Mouse (Mus musculus): ENCODE data around the gene Lrmp. TPM values are rescaled to one million over a fixed set of nuclear protein-coding genes. Genes with fewer than 3 reads are reported as not detected.

Lrmp gene
- polyA plus RNA-seq, 1 experiment from 2014 or later: 1.2 TPM

GRCm38 (mm10) chr6:145076286-145076685 lies 39.2 kb upstream of the Lrmp start:
- 12% methylated on average over 9 of the region's 9 CpGs for whole genome bisulfite sequencing
- H3K4me1 ChIP-seq (ENCODE audit: control insufficient read depth, insufficient read depth, low read length): 0 out of 2 replicates have a peak, but pooled peaks cover 5% of the 10 kb centered on the region
- H3K36me3 ChIP-seq (ENCODE audit: control insufficient read depth, insufficient read depth, low read length): no peaks in the 10 kb centered on the region
- ATAC-seq (ENCODE audit: low FRiP score, low TSS enrichment) (no peak), DNase-seq (peak; percentile 21)
- H3K4me3 ChIP-seq (replicated peaks; ENCODE audit: low read depth, low read length): peak overlapping the region; percentile 52
- peak overlapping the region; percentile 57; the same call in 1 of the 2 replicates for H3K9ac ChIP-seq (replicated peaks; ENCODE audit: low read length)
- no peaks in the 10 kb centered on the region for H3K27me3 ChIP-seq (ENCODE audit: control insufficient read depth, insufficient read depth, low read length)
- H3K9me3 ChIP-seq (ENCODE audit: control insufficient read depth, low read length): no peaks in the 10 kb centered on the region
- H3K4me2 ChIP-seq (ENCODE audit: low read length): peak overlapping the region; percentile 98
- H3K27ac ChIP-seq (replicated peaks; ENCODE audit: low read depth, low read length): no peak overlapping the region

GRCm38 (mm10) chr6:145079087-145079759 lies 36.2 kb upstream of the Lrmp start:
- Histone ChIP-seq H3K4me1 (ENCODE audit: control insufficient read depth, insufficient read depth, low read length) (0 out of 2 replicates have a peak, but pooled peaks cover 5% of the 10 kb centered on the region), H3K4me2 (ENCODE audit: low read length) (no peak overlapping the region), H3K9me3 (ENCODE audit: control insufficient read depth, low read length) (no peaks in the 10 kb centered on the region), H3K27me3 (ENCODE audit: control insufficient read depth, insufficient read depth, low read length) (no peaks in the 10 kb centered on the region), H3K9ac (replicated peaks; ENCODE audit: low read length) (no peak overlapping the region), H3K4me3 (replicated peaks; ENCODE audit: low read depth, low read length) (no peak overlapping the region), H3K27ac (replicated peaks; ENCODE audit: low read depth, low read length) (no peak overlapping the region), H3K36me3 (ENCODE audit: control insufficient read depth, insufficient read depth, low read length) (no peaks in the 10 kb centered on the region)
- WGBS: 78% methylated on average over 9 of the region's 9 CpGs
- ATAC-seq (ENCODE audit: low FRiP score, low TSS enrichment) (no peak), DNase-seq (no peak)

- H3K27ac ChIP-seq (replicated peaks; ENCODE audit: low read depth, low read length): no peak overlapping the region
- H3K36me3 ChIP-seq (ENCODE audit: control insufficient read depth, insufficient read depth, low read length): no peaks in the 10 kb centered on the region
- H3K4me2 ChIP-seq (ENCODE audit: low read length): no peak overlapping the region
- no peak overlapping the region for H3K9ac ChIP-seq (replicated peaks; ENCODE audit: low read length)
- no peaks in the 10 kb centered on the region for H3K4me1 ChIP-seq (ENCODE audit: control insufficient read depth, insufficient read depth, low read length)
- DNase-seq (no peak), ATAC-seq (ENCODE audit: low FRiP score, low TSS enrichment) (no peak)
- WGBS: 80% methylated on average over 4 of the region's 4 CpGs
- no peak overlapping the region for H3K4me3 ChIP-seq (replicated peaks; ENCODE audit: low read depth, low read length)
- no peaks in the 10 kb centered on the region for H3K27me3 ChIP-seq (ENCODE audit: control insufficient read depth, insufficient read depth, low read length)
- no peaks in the 10 kb centered on the region for H3K9me3 ChIP-seq (ENCODE audit: control insufficient read depth, low read length)
Observed at GRCm38 (mm10) chr6:145081721-145082120, 33.7 kb upstream of the Lrmp start.

- H3K4me2 ChIP-seq (ENCODE audit: low read length): no peak overlapping the region
- H3K9ac ChIP-seq (replicated peaks; ENCODE audit: low read length): no peak overlapping the region
- DNase-seq: no peak
- H3K27me3 ChIP-seq (ENCODE audit: control insufficient read depth, insufficient read depth, low read length): no peaks in the 10 kb centered on the region
- 90% methylated on average over 8 of the region's 8 CpGs for WGBS
- no peak overlapping the region for H3K4me3 ChIP-seq (replicated peaks; ENCODE audit: low read depth, low read length)
- H3K9me3 ChIP-seq (ENCODE audit: control insufficient read depth, low read length): no peaks in the 10 kb centered on the region
- no peaks in the 10 kb centered on the region for H3K4me1 ChIP-seq (ENCODE audit: control insufficient read depth, insufficient read depth, low read length)
- no peak for ATAC-seq (ENCODE audit: low FRiP score, low TSS enrichment)
- H3K36me3 ChIP-seq (ENCODE audit: control insufficient read depth, insufficient read depth, low read length): no peaks in the 10 kb centered on the region
- H3K27ac ChIP-seq (replicated peaks; ENCODE audit: low read depth, low read length): no peak overlapping the region
Observed at GRCm38 (mm10) chr6:145084343-145085117, 30.9 kb upstream of the Lrmp start.

GRCm38 (mm10) chr6:145088451-145089113 lies 26.9 kb upstream of the Lrmp start:
- H3K27me3 ChIP-seq (ENCODE audit: control insufficient read depth, insufficient read depth, low read length): no peaks in the 10 kb centered on the region
- H3K9me3 ChIP-seq (ENCODE audit: control insufficient read depth, low read length): no peaks in the 10 kb centered on the region
- H3K4me2 ChIP-seq (ENCODE audit: low read length): no peak overlapping the region
- no peak overlapping the region for H3K4me3 ChIP-seq (replicated peaks; ENCODE audit: low read depth, low read length)
- no peak overlapping the region for H3K9ac ChIP-seq (replicated peaks; ENCODE audit: low read length)
- DNase-seq: peak; percentile 79
- H3K36me3 ChIP-seq (ENCODE audit: control insufficient read depth, insufficient read depth, low read length): no peaks in the 10 kb centered on the region
- H3K4me1 ChIP-seq (ENCODE audit: control insufficient read depth, insufficient read depth, low read length): no peaks in the 10 kb centered on the region
- 50% methylated on average over 4 of the region's 4 CpGs for WGBS
- H3K27ac ChIP-seq (replicated peaks; ENCODE audit: low read depth, low read length): no peak overlapping the region
- no peak for ATAC-seq (ENCODE audit: low FRiP score, low TSS enrichment)

GRCm38 (mm10) chr6:145089373-145089772 lies 26.1 kb upstream of the Lrmp start:
- Histone ChIP-seq H3K27me3 (ENCODE audit: control insufficient read depth, insufficient read depth, low read length) (no peaks in the 10 kb centered on the region), H3K27ac (replicated peaks; ENCODE audit: low read depth, low read length) (no peak overlapping the region), H3K9me3 (ENCODE audit: control insufficient read depth, low read length) (no peaks in the 10 kb centered on the region), H3K4me1 (ENCODE audit: control insufficient read depth, insufficient read depth, low read length) (no peaks in the 10 kb centered on the region), H3K9ac (replicated peaks; ENCODE audit: low read length) (no peak overlapping the region), H3K36me3 (ENCODE audit: control insufficient read depth, insufficient read depth, low read length) (no peaks in the 10 kb centered on the region), H3K4me3 (replicated peaks; ENCODE audit: low read depth, low read length) (no peak overlapping the region), H3K4me2 (ENCODE audit: low read length) (no peak overlapping the region)
- DNase-seq (no peak), ATAC-seq (ENCODE audit: low FRiP score, low TSS enrichment) (no peak)
- WGBS: 85% methylated on average over 4 of the region's 4 CpGs

GRCm38 (mm10) chr6:145090201-145090863 lies 25.1 kb upstream of the Lrmp start:
- ATAC-seq (ENCODE audit: low FRiP score, low TSS enrichment) (no peak), DNase-seq (no peak)
- H3K27me3 ChIP-seq (ENCODE audit: control insufficient read depth, insufficient read depth, low read length): no peaks in the 10 kb centered on the region
- H3K36me3 ChIP-seq (ENCODE audit: control insufficient read depth, insufficient read depth, low read length): no peaks in the 10 kb centered on the region
- no peak overlapping the region for H3K27ac ChIP-seq (replicated peaks; ENCODE audit: low read depth, low read length)
- H3K4me3 ChIP-seq (replicated peaks; ENCODE audit: low read depth, low read length): no peak overlapping the region
- WGBS: 53% methylated on average over 6 of the region's 6 CpGs
- no peak overlapping the region for H3K4me2 ChIP-seq (ENCODE audit: low read length)
- no peak overlapping the region for H3K9ac ChIP-seq (replicated peaks; ENCODE audit: low read length)
- no peaks in the 10 kb centered on the region for H3K4me1 ChIP-seq (ENCODE audit: control insufficient read depth, insufficient read depth, low read length)
- no peaks in the 10 kb centered on the region for H3K9me3 ChIP-seq (ENCODE audit: control insufficient read depth, low read length)

GRCm38 (mm10) chr6:145090928-145091327 lies 24.5 kb upstream of the Lrmp start:
- Histone ChIP-seq H3K9ac (replicated peaks; ENCODE audit: low read length) (no peak overlapping the region), H3K9me3 (ENCODE audit: control insufficient read depth, low read length) (no peaks in the 10 kb centered on the region), H3K36me3 (ENCODE audit: control insufficient read depth, insufficient read depth, low read length) (no peaks in the 10 kb centered on the region), H3K4me1 (ENCODE audit: control insufficient read depth, insufficient read depth, low read length) (no peaks in the 10 kb centered on the region), H3K4me3 (replicated peaks; ENCODE audit: low read depth, low read length) (no peak overlapping the region), H3K27me3 (ENCODE audit: control insufficient read depth, insufficient read depth, low read length) (no peaks in the 10 kb centered on the region), H3K4me2 (ENCODE audit: low read length) (no peak overlapping the region), H3K27ac (replicated peaks; ENCODE audit: low read depth, low read length) (no peak overlapping the region)
- ATAC-seq (ENCODE audit: low FRiP score, low TSS enrichment): no peak
- WGBS: 80% methylated on average over 5 of the region's 5 CpGs
- DNase-seq: no peak
